Mouse (Mus musculus) testis, adult 2 months (tissue): ENCODE measurements at regions not wholly inside any gene's neighbourhood (a gene's known extent, or its start where the extent isn't known, plus 50 kb on each side); places are given as distances from the start of the nearest gene placed in this dataset.

Source experiments
- H3K27ac ChIP-seq: fragments of 200-500 bp; 2 replicates; pipeline ENCODE4 v1.5.1; 2012; ENCODE audit warnings: low read depth, low read length; ENCODE audit not compliant: control insufficient read depth, insufficient read depth
- H3K27me3 ChIP-seq: fragments of 200-500 bp; 2 replicates; pipeline ENCODE4 v1.6.1; 2012; ENCODE audit warnings: mild to moderate bottlenecking, low read length, moderate library complexity; ENCODE audit not compliant: control insufficient read depth, insufficient read depth
- H3K36me3 ChIP-seq: fragments of 200-500 bp; 2 replicates; pipeline ENCODE4 v1.6.1; 2012; ENCODE audit warnings: mild to moderate bottlenecking, low read length; ENCODE audit not compliant: control insufficient read depth, insufficient read depth
- H3K4me1 ChIP-seq: fragments of 200-500 bp; 2 replicates; pipeline ENCODE4 v1.6.1; 2012; ENCODE audit warnings: low read length; ENCODE audit not compliant: control insufficient read depth, insufficient read depth
- H3K4me3 ChIP-seq: fragments of 200-500 bp; 2 replicates; pipeline ENCODE4 v1.5.1; 2012; ENCODE audit warnings: low read depth, mild to moderate bottlenecking, low read length, moderate library complexity, mixed read lengths; ENCODE audit not compliant: control insufficient read depth
- CTCF ChIP-seq: fragments of 200-500 bp; IDR thresholded peaks from 2 replicates; pipeline ENCODE4 v1.5.1; 2012; ENCODE audit warnings: low read depth, mild to moderate bottlenecking, inconsistent platforms, low read length, moderate library complexity; ENCODE audit not compliant: control insufficient read depth, insufficient read depth, insufficient replicate concordance
- POLR2A ChIP-seq: fragments of 200-500 bp; IDR thresholded peaks from 2 replicates; pipeline ENCODE4 v1.6.1; 2012; ENCODE audit warnings: low read depth, mild to moderate bottlenecking, inconsistent platforms, low read length, moderate library complexity; ENCODE audit not compliant: control insufficient read depth

DNA sequence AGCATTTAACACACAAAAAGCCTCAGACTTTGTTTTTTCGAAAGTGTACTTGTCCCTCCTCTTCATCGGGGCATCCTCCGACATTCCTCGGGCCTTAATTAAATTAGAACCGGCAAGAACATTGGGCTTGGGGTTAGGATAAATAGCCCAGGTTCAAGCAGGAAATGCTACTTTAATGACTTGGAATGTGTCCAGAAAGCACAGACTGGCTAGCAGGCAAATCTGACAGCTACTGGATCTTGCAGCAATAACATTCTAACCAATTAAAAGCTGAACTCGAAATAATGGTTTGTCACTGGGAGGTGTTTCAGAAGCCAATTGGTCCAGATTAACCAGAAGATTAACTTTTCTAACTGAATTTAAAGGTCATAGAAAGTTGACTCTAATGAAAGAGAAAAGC lies 93.4 kb upstream of the Fbxl4 start:
- H3K36me3 ChIP-seq = no peaks in the 10 kb centered on the region
- no peaks in the 10 kb centered on the region for H3K4me1 ChIP-seq
- TF ChIP-seq POLR2A (no peak), CTCF (no peak)
- no peaks in the 10 kb centered on the region for H3K27me3 ChIP-seq
- H3K4me3 ChIP-seq = no peak overlapping the region
- no peak overlapping the region for H3K27ac ChIP-seq

DNA sequence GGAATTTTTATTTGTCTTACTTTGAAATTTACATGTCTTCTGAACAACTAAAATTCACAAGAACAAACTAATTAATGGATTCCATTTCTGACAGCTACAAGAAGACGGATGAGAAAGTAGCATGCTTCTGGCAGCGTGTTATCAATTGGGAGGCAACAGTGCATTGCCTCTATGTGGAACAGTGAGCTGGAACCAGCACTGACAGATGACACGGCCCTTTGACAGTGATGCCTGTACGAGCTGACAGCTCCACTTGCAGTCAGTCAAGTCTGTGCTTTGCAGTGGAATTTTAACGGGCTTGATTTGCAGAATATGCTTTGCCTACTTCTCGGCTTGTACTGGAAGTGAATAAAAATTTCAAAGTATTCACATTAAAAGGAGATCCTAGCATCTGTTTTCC lies 88.3 kb upstream of the Fbxl4 start:
- H3K27ac ChIP-seq = no peak overlapping the region
- no peak overlapping the region for H3K4me3 ChIP-seq
- H3K36me3 ChIP-seq = no peaks in the 10 kb centered on the region
- TF ChIP-seq CTCF (no peak), POLR2A (no peak)
- no peaks in the 10 kb centered on the region for H3K4me1 ChIP-seq
- H3K27me3 ChIP-seq = no peaks in the 10 kb centered on the region

DNA sequence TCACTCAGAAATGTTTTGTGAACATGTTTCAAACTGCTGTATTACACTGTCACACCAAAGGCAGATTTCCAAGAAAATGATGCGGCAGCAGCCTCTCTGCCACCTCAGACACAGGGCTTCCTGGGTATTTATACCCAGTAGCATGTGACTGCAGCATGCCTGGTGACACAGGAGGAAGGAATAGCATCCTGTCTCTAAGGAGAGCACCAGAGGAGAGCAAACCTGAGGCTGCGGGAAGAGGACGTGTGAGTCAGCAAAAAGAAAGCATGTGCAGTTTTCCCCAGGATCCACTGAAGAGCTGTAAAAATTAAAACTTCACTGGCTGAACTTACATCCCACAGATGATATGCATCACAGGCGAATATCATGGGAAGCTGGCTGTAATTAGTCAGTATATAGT lies 83.2 kb upstream of the Fbxl4 start:
- Histone ChIP-seq H3K4me3 (no peak overlapping the region), H3K36me3 (no peaks in the 10 kb centered on the region), H3K27ac (no peak overlapping the region), H3K27me3 (no peaks in the 10 kb centered on the region), H3K4me1 (no peaks in the 10 kb centered on the region)
- TF ChIP-seq POLR2A (no peak), CTCF (no peak)

DNA sequence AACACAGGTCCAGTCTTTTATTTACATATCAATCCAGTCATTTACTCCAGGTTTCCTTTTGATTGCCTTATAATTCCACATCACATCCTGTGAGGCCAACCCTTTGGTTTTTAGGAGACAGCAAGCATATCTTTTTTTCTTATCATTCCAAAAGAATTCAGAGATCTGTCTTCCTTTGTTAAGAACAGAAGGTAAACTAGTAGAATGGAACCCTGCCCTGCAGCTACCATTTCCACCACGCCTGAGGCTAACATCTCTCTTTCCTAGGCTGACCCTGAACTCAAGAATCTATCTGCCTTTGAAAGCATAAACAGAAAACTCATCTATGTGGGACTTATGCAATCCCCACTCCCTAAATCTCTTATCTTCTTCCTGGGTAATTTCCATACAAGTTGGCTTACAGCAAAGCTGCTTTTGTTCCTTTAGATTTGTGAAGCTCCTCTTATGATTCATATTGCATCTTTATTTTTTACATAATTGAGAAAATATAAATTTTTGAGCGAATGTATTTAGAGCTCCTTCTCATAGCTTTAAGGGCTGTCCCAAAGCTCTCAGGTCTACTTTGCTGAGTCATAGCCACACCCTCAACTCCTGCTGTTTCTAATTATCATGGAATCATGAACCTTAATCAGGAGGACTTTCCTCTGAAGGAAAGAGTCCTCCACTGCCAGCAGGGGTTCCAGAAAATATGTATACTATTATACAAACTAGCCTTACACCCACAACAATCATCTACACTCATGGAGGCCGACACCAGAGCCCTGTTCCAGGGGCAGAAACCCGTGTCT lies 74.6 kb upstream of the Fbxl4 start:
- TF ChIP-seq POLR2A (no peak), CTCF (no peak)
- Histone ChIP-seq H3K27me3 (no peaks in the 10 kb centered on the region), H3K4me3 (no peak overlapping the region), H3K4me1 (no peaks in the 10 kb centered on the region), H3K27ac (no peak overlapping the region), H3K36me3 (no peaks in the 10 kb centered on the region)

DNA sequence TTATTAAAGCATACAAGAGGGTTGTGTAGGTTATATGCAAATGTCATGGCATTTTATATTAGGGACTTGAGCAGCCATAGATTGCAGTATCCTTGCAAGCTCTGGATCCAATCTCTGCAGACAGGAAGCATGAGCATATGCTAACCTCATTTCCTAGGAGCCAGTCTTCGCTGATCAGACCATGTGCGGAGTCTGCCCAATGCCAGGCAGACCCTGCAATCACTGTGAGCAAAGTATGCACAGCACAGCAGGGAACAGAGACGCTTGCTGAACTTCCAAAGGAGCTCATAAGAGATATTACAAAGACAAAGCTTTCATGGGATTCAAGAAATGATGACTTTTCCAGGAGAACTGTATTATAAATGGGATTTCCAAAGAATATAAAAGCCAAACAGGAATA lies 65.2 kb upstream of the Fbxl4 start:
- H3K27me3 ChIP-seq = no peaks in the 10 kb centered on the region
- H3K36me3 ChIP-seq = no peaks in the 10 kb centered on the region
- H3K4me1 ChIP-seq = no peaks in the 10 kb centered on the region
- no peak overlapping the region for H3K4me3 ChIP-seq
- H3K27ac ChIP-seq = no peak overlapping the region
- TF ChIP-seq POLR2A = no peak
- TF ChIP-seq CTCF = no peak

DNA sequence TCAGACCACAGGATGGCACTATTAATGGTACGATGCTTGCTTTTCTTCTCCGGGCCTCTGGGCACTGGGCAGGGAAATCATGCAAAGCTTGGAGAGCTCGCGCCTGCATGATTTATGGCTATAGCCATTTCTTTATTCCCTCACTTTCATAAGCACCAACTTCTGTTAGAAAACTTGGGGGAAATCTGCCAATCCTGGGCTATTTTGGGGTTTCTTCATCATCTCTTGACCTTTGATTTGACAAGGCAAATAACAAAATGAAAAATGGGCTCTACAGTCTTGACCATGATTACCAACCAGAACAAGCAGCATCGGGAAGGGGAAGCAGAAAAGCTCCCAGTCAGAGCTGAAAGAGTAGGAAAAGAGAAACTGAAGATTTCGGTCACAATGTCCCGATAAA lies 57.1 kb upstream of the Fbxl4 start:
- TF ChIP-seq POLR2A = no peak
- no peak for TF ChIP-seq CTCF
- H3K27me3 ChIP-seq = no peaks in the 10 kb centered on the region
- H3K4me1 ChIP-seq = no peaks in the 10 kb centered on the region
- no peak overlapping the region for H3K27ac ChIP-seq
- H3K4me3 ChIP-seq = no peak overlapping the region
- H3K36me3 ChIP-seq = no peaks in the 10 kb centered on the region

DNA sequence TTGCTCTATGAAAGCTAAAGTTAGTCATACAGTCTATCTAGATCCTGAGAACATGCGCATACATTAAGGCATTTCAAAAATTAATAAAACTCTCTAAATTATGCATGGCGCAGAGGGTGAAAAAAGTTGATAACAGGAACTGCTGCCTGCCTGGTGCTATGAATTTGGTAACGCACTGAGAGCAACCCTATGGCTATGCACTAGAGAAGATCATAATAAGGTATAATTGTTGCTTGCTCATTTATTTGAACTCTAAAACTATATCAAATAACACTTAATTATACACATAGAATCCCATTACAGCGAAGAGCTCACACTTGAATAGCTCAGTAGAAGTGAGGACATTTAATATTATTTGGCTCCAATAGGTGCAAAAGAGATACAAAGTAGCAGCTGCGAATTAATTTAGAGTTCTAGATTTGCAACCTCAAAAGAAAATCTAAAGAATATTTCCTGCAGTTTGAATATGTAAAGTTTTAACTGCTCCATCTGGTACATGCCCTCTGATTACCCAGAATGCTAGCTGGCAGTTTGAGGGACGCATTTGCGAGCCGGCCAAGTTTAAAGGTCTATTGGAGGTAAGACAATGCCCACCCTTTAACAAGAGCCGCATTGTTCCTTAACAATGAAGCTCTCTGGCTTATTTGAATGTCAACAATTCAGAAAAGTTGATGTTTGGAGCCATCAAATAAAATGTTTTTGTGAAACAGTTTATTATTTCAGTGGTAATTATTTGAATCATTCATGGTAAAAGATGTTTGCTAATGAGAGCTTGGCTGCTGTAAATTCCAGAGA lies 56.0 kb upstream of the Fbxl4 start:
- Histone ChIP-seq H3K4me3 (no peak overlapping the region), H3K27me3 (no peaks in the 10 kb centered on the region), H3K36me3 (no peaks in the 10 kb centered on the region), H3K27ac (no peak overlapping the region), H3K4me1 (no peaks in the 10 kb centered on the region)
- TF ChIP-seq CTCF = no peak
- TF ChIP-seq POLR2A = no peak

DNA sequence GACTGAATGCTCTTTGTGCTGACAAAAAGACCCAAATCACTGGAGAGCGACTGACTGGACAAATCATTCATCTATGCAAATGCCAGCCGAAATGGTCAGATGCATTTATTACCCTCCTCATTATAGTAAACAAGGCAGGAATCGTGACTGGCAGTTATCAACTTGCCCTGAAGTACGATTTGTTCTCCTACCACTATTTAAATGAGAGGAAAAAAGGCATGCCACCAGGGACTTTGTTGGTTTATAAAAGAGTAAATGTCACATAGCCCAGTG lies 55.5 kb upstream of the Fbxl4 start:
- no peak for TF ChIP-seq POLR2A
- no peak for TF ChIP-seq CTCF

More for the DNA sequence above, 55.5 kb upstream of the Fbxl4 start:
- Histone ChIP-seq H3K36me3 (no peaks in the 10 kb centered on the region), H3K4me1 (no peaks in the 10 kb centered on the region), H3K27me3 (no peaks in the 10 kb centered on the region), H3K4me3 (no peak overlapping the region), H3K27ac (no peak overlapping the region)
